20 mouse cellular contexts compared by ENCODE assay signal in genomic region chr7:128376206-128376701, GRCm38 (mm10). TPM values are rescaled to one million over a fixed set of nuclear protein-coding genes. Genes with fewer than 3 reads are reported as not detected.
DNase-seq lines count a peak whose midpoint lies in the region; ATAC-seq and TF ChIP-seq lines count a peak whose summit lies in the region.
"Had no signal": no experiment of that assay in that cellular context is flagged by ENCODE, and none has a peak within 500 bp of the region (broad histone marks: within the 10 kb centered on the region; RNA-seq: fewer than 3 reads in every experiment).

No protein-coding gene starts in this region.

- DNase-seq in thymus, adult 2 months, result no peak
- DNase-seq in thymus, postnatal 10 days (ENCODE audit: low spot score in 2 of 2), result no peak
- DNase-seq in lung, postnatal 36 days, result peak; percentile 70
- DNase-seq in heart, adult 11 months, result no peak
- no peak for DNase-seq in kidney, adult 11 months
- DNase-seq in heart, postnatal 36 days, result no peak
- DNase-seq: adrenal gland, postnatal 14 days; cerebellum, postnatal 10 days; heart, postnatal 10 days; liver, embryonic 13.5 days; spleen, adult 18-20 months had no signal

- no peaks in the 10 kb centered on the region for H3K27me3 ChIP-seq in thymus, adult 2 months (ENCODE audit: control insufficient read depth, insufficient read depth, low read length)
- H3K27me3 ChIP-seq: embryonic facial prominence, embryonic 13.5 days; limb, embryonic 13.5 days; liver, embryonic 13.5 days; midbrain, embryonic 12.5 days; neural tube, embryonic 13.5 days; stomach, embryonic 15.5 days had no signal

- peak; percentile 19; the same call in 1 of the 2 replicates for TF ChIP-seq POLR2A in thymus, adult 2 months (IDR thresholded peaks at IDR 0.05; ENCODE audit: control insufficient read depth, extremely low read depth, insufficient read depth, low read length, poor library complexity)

- intact Hi-C loops in heart, postnatal 36 days (cut with DNase I), result no loop called here

- H3K36me3 ChIP-seq in thymus, adult 2 months (ENCODE audit: control insufficient read depth, insufficient read depth, low read length), result peaks cover 8% of the 10 kb centered on the region; the same call in 1 of the 2 replicates
- H3K36me3 ChIP-seq: embryonic facial prominence, embryonic 13.5 days; midbrain, embryonic 12.5 days had no signal

- peak; percentile 78 for ATAC-seq in inflammation-experienced regulatory T-cells, adult 6 months
- ATAC-seq: forebrain, embryonic 16.5 days; intestine, postnatal 0 days had no signal

- H3K4me1 ChIP-seq in thymus, adult 2 months (replicated peaks; ENCODE audit: control insufficient read depth, insufficient read depth, low read length), result peaks cover 56% of the 10 kb centered on the region
- H3K4me1 ChIP-seq: midbrain, embryonic 12.5 days; neural tube, embryonic 13.5 days; stomach, embryonic 15.5 days had no signal

- H3K27ac ChIP-seq in thymus, adult 2 months (ENCODE audit: control insufficient read depth, insufficient read depth, low read length), result peak overlapping the region; percentile 68
- H3K27ac ChIP-seq: embryonic facial prominence, embryonic 13.5 days; hindbrain, embryonic 14.5 days; limb, embryonic 13.5 days; liver, embryonic 13.5 days; midbrain, embryonic 12.5 days; neural tube, embryonic 13.5 days; stomach, embryonic 15.5 days had no signal

- TF ChIP-seq CTCF in thymus, adult 2 months (IDR thresholded peaks at IDR 0.05; ENCODE audit: borderline replicate concordance, control insufficient read depth, extremely low read depth, insufficient read depth, low read length, poor library complexity), result no peak

- H3K4me3 ChIP-seq in thymus, adult 2 months (ENCODE audit: control insufficient read depth, insufficient read depth, low read length), result no peak overlapping the region
- H3K4me3 ChIP-seq: embryonic facial prominence, embryonic 13.5 days; limb, embryonic 13.5 days; liver, embryonic 13.5 days; midbrain, embryonic 12.5 days; neural tube, embryonic 13.5 days; stomach, embryonic 15.5 days had no signal

- WGBS in thymus, adult 2 months, result 69% methylated on average over 11 of the region's 11 CpGs

RNA-seq across cellular contexts. Expression of gene Rgs10, which starts 42.3 kb away (rescaled TPM):
- 62.5 and 71.8 TPM in 2 replicates for polyA plus RNA-seq in thymus, adult 2 months (2012; rRNA removed)
- polyA plus RNA-seq in inflammation-experienced regulatory T-cells, adult 6 months (2017; shearing (Covaris generic)), result 100 to 1,000 TPM in 2 of 3 experiments, 10 to 100 TPM in 1; 53.2 to 448 (median 275) TPM
- 10 to 100 TPM in 1 of 2 experiments, 1 to 10 TPM in 1; 9.5 to 12.1 TPM for total RNA-seq in heart, postnatal 36 days (2021)
